ENCODE assay signal across 17 mouse cellular contexts in the genomic region with DNA sequence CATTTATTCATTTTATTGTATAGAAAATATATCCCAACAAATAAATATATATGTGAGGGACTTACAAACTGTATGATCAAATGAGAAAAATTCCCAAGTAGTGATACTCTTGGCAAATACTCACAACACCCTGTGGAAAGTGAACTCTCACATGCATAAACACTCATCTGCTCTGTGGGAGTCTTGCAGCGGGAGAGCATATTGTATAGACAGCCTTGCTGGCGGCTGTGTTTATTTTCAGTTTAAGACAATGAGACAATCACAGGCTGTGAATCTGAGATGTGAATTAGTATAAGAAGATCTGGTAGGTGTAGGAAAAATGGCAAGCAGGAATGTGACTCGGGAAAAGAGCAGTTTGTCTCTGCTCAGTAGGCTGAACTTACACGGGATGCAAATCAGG.
DNase-seq lines count a peak whose midpoint lies in the region; ATAC-seq and TF ChIP-seq lines count a peak whose summit lies in the region.
"Had no signal": no experiment of that assay in that cellular context is flagged by ENCODE, and none has a peak within 500 bp of the region (broad histone marks: within the 10 kb centered on the region; RNA-seq: fewer than 3 reads in every experiment).

No protein-coding gene starts in this region.

- H3K36me3 ChIP-seq in forebrain, embryonic 15.5 days, result no peaks in the 10 kb centered on the region
- H3K36me3 ChIP-seq in forebrain, embryonic 12.5 days (replicated peaks), result no peaks in the 10 kb centered on the region
- H3K36me3 ChIP-seq in embryonic facial prominence, embryonic 10.5 days (replicated peaks), result no peaks in the 10 kb centered on the region
- H3K36me3 ChIP-seq: limb, embryonic 13.5 days had no signal

- H3K4me1 ChIP-seq in forebrain, embryonic 15.5 days, result 0 out of 2 replicates have a peak, but pooled peaks cover 5% of the 10 kb centered on the region
- H3K4me1 ChIP-seq in forebrain, embryonic 12.5 days, result peaks cover 5% of the 10 kb centered on the region; the same call in 1 of the 2 replicates
- H3K4me1 ChIP-seq in embryonic facial prominence, embryonic 10.5 days, result no peaks in the 10 kb centered on the region
- H3K4me1 ChIP-seq: limb, embryonic 13.5 days had no signal

- no peaks in the 10 kb centered on the region for H3K27me3 ChIP-seq in forebrain, embryonic 15.5 days
- H3K27me3 ChIP-seq in forebrain, embryonic 12.5 days, result no peaks in the 10 kb centered on the region
- no peaks in the 10 kb centered on the region for H3K27me3 ChIP-seq in embryonic facial prominence, embryonic 10.5 days (replicated peaks; ENCODE audit: low read depth, poor library complexity, severe bottlenecking)
- H3K27me3 ChIP-seq: limb, embryonic 13.5 days had no signal

- no peak overlapping the region for H3K27ac ChIP-seq in forebrain, embryonic 15.5 days (replicated peaks)
- no peak overlapping the region for H3K27ac ChIP-seq in forebrain, embryonic 12.5 days
- H3K27ac ChIP-seq in embryonic facial prominence, embryonic 10.5 days (replicated peaks), result no peak overlapping the region
- H3K27ac ChIP-seq: limb, embryonic 13.5 days; macrophage; stomach, postnatal 0 days had no signal

- H3K4me2 ChIP-seq in forebrain, embryonic 15.5 days (replicated peaks), result no peak overlapping the region
- no peak overlapping the region for H3K4me2 ChIP-seq in forebrain, embryonic 12.5 days
- H3K4me2 ChIP-seq: limb, embryonic 13.5 days had no signal

- peak; percentile 55; the same call in 1 of the 2 replicates for ATAC-seq in forebrain, embryonic 15.5 days (replicated peaks)
- no peak for ATAC-seq in forebrain, embryonic 12.5 days (ENCODE audit: low FRiP score)
- ATAC-seq: intestine, embryonic 16.5 days had no signal

- H3K9me3 ChIP-seq in forebrain, embryonic 15.5 days, result no peaks in the 10 kb centered on the region
- H3K9me3 ChIP-seq in forebrain, embryonic 12.5 days, result no peaks in the 10 kb centered on the region
- no peaks in the 10 kb centered on the region for H3K9me3 ChIP-seq in embryonic facial prominence, embryonic 10.5 days
- H3K9me3 ChIP-seq: limb, embryonic 13.5 days had no signal

- no peak overlapping the region for H3K4me3 ChIP-seq in forebrain, embryonic 15.5 days
- no peak overlapping the region for H3K4me3 ChIP-seq in forebrain, embryonic 12.5 days (replicated peaks)
- no peak overlapping the region for H3K4me3 ChIP-seq in embryonic facial prominence, embryonic 10.5 days
- H3K4me3 ChIP-seq: limb, embryonic 13.5 days; myocyte had no signal

- DNase-seq in brain, embryonic 14.5 days (ENCODE audit: low read depth), result peak; percentile 75
- peak; percentile 39 to 70 for DNase-seq in layer of hippocampus, adult 18-20 months (ENCODE audit: low spot score in 2 of 2)
- DNase-seq in left cerebral cortex, postnatal 14 days (ENCODE audit: low spot score in 2 of 2), result peak; percentile 14 to 46
- no peak for DNase-seq in lung, postnatal 25 days (ENCODE audit: low spot score)
- DNase-seq in embryonic facial prominence, embryonic 10.5 days (ENCODE audit: low spot score), result no peak
- no peak for DNase-seq in ovary, postnatal 36 days (ENCODE audit: low spot score)
- DNase-seq: cerebellum, postnatal 10 days; gastrocnemius, postnatal 25 days; kidney, postnatal 36 days; thymus, postnatal 4 days had no signal

- H3K9ac ChIP-seq in forebrain, embryonic 15.5 days (replicated peaks), result no peak overlapping the region
- no peak overlapping the region for H3K9ac ChIP-seq in forebrain, embryonic 12.5 days
- H3K9ac ChIP-seq: limb, embryonic 13.5 days had no signal

- TF ChIP-seq POLR2A in brain, embryonic 14.5 days (IDR thresholded peaks at IDR 0.05; ENCODE audit: borderline replicate concordance, extremely low read depth, insufficient read depth, insufficient read length, poor library complexity, severe bottlenecking), result no peak

- WGBS in forebrain, embryonic 15.5 days, result 22% methylated on average over 4 of the region's 4 CpGs
- WGBS in forebrain, embryonic 12.5 days, result 50% methylated on average over 4 of the region's 4 CpGs
- 74% methylated on average over 4 of the region's 4 CpGs for WGBS in embryonic facial prominence, embryonic 10.5 days

- intact Hi-C loops in left cerebral cortex, postnatal 14 days (cut with DNase I), result no loop called here

- no peak for TF ChIP-seq CTCF in brain, embryonic 14.5 days (IDR thresholded peaks at IDR 0.05; ENCODE audit: borderline replicate concordance, extremely low read depth, insufficient read depth, insufficient read length)

Comparison
In these comparisons a context has a peak if more than half of its experiments do, and no peak if none do; other contexts are left out.
1. DNase-seq: peak in brain, embryonic 14.5 days (single experiment), layer of hippocampus, adult 18-20 months (2 of 2) and left cerebral cortex, postnatal 14 days (2 of 2); none in lung, postnatal 25 days (single experiment), embryonic facial prominence, embryonic 10.5 days (single experiment) and ovary, postnatal 36 days (single experiment).